Mouse (Mus musculus): ENCODE results near the gene Vil1.

Vil1 gene

GRCm38 (mm10) chr1:74412711-74413110, 3.5 kb downstream of the Vil1 start:
- DNase-seq (ENCODE audit: low spot score in 2 of 2), result no peak

- no peak for DNase-seq (ENCODE audit: low spot score in 2 of 2)
These were observed 6.0 kb downstream of the Vil1 start for GRCm38 (mm10) chr1:74415143-74415542.

GRCm38 (mm10) chr1:74418747-74419439, 9.7 kb downstream of the Vil1 start:
- DNase-seq (ENCODE audit: low spot score in 2 of 2), result no peak

- DNase-seq (ENCODE audit: low spot score in 2 of 2), result no peak
These were observed 10.2 kb downstream of the Vil1 start for GRCm38 (mm10) chr1:74419440-74419794.

- DNase-seq (ENCODE audit: low spot score in 2 of 2), result no peak
These were observed 14.0 kb downstream of the Vil1 start for GRCm38 (mm10) chr1:74423147-74423546.

GRCm38 (mm10) chr1:74425845-74426244, 16.7 kb downstream of the Vil1 start:
- DNase-seq (ENCODE audit: low spot score in 2 of 2), result no peak

GRCm38 (mm10) chr1:74433220-74433619, 24.0 kb downstream of the Vil1 start:
- no peak for DNase-seq (ENCODE audit: low spot score in 2 of 2)

- DNase-seq (ENCODE audit: low spot score in 2 of 2), result no peak
These were observed 25.4 kb downstream of the Vil1 start for GRCm38 (mm10) chr1:74434596-74434995.

- DNase-seq (ENCODE audit: low spot score in 2 of 2), result peak; percentile 51
These were observed 26.4 kb downstream of the Vil1 start for GRCm38 (mm10) chr1:74435563-74435962.

GRCm38 (mm10) chr1:74437702-74438427, 28.7 kb downstream of the Vil1 start:
- DNase-seq (ENCODE audit: low spot score in 2 of 2), result no peak

GRCm38 (mm10) chr1:74439166-74439876, 30.1 kb downstream of the Vil1 start:
- DNase-seq (ENCODE audit: low spot score in 2 of 2), result no peak

- no peak for DNase-seq (ENCODE audit: low spot score in 2 of 2)
These were observed 35.4 kb downstream of the Vil1 start for GRCm38 (mm10) chr1:74444538-74444937.

- peak in 1 of 2 experiments; percentile 9 for DNase-seq (ENCODE audit: low spot score in 2 of 2)
These were observed 43.5 kb downstream of the Vil1 start for GRCm38 (mm10) chr1:74452611-74453045.

GRCm38 (mm10) chr1:74460273-74460672, 51.1 kb downstream of the Vil1 start:
- DNase-seq (ENCODE audit: low spot score in 2 of 2), result peak in 1 of 2 experiments; percentile 27
